12 mouse cellular contexts compared by ENCODE assay signal in the genomic region with DNA sequence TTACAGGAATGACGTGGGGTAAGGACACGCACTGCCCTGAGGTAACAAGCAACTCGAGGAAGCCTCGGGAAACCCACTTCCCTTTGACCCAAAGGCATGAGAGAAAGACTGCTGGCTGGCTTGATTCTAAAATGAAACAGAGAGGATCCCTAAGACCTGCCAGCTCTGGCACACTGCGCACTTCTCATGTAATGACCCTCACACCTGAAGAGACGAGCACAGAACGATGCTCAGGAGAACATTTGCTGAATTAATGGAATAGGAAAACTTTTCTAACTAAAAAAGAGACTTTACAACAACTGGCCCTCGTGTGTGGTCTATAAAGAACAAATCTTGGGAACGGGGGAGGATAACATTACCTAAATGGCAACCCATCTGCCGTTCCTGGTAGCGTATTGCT. TPM values are rescaled to one million over a fixed set of nuclear protein-coding genes. Genes with fewer than 3 reads are reported as not detected.
DNase-seq lines count a peak whose midpoint lies in the region.
"Had no signal": no experiment of that assay in that cellular context is flagged by ENCODE, and none has a peak within 500 bp of the region (broad histone marks: within the 10 kb centered on the region; RNA-seq: fewer than 3 reads in every experiment).

No protein-coding gene starts in this region.

- intact Hi-C loops in left cerebral cortex, postnatal 25 days (cut with DNase I), result loop anchor here (2.0 to 5.0 kb wide), 2 partner anchors 75 to 393 kb away; a partner anchor contains a TSS

- DNase-seq in kidney, adult 11 months, result peak; percentile 35
- DNase-seq in kidney, postnatal 10 days, result no peak
- peak; percentile 8 to 41 for DNase-seq in left cerebral cortex, postnatal 25 days (ENCODE audit: low spot score in 2 of 2)
- no peak for DNase-seq in left cerebral cortex, adult 8-10 months (ENCODE audit: low spot score in 2 of 2)
- DNase-seq in brain, adult 2 months (ENCODE audit: low read depth, low spot score), result peak; percentile 46
- peak; percentile 27 for DNase-seq in kidney, postnatal 14 days
- no peak for DNase-seq in adrenal gland, adult 18-20 months (ENCODE audit: low spot score in 2 of 2)
- DNase-seq: cerebellum, adult 2 months; gastrocnemius, adult 2 months; liver, embryonic 13.5 days; lung, embryonic 14.5 days; spleen, adult 18-20 months had no signal

RNA-seq across cellular contexts. Expression of a gene that starts 2.2 kb away (rescaled TPM):
- total RNA-seq in left cerebral cortex, postnatal 25 days (2021), result 1 to 10 TPM; 6.2 to 7.2 TPM
- 1 to 10 TPM; 4.6 to 9.3 (median 6.3) TPM for total RNA-seq in left cerebral cortex, adult 8-10 months (2022)
- total RNA-seq in adrenal gland, adult 18-20 months (2021), result 10 to 100 TPM in 1 of 2 experiments, 1 to 10 TPM in 1; 6.9 to 11.8 TPM

Comparison
In these comparisons a context has a peak if more than half of its experiments do, and no peak if none do; other contexts are left out.
1. DNase-seq: peak in kidney, adult 11 months (single experiment), left cerebral cortex, postnatal 25 days (2 of 2), brain, adult 2 months (single experiment) and kidney, postnatal 14 days (single experiment); none in kidney, postnatal 10 days (single experiment), left cerebral cortex, adult 8-10 months (0 of 2) and adrenal gland, adult 18-20 months (0 of 2).